Mouse (Mus musculus) urinary bladder, postnatal 10 days (tissue): ENCODE data around the gene Prn.
A peak's percentile ranks its signal among the peaks of the same experiment; 100 is the strongest.

Experiments used
- DNase-seq: peaks from one replicate; pipeline ENCODE4 v3.0.0; 2022; ENCODE audit warnings: low spot score

The Prn gene

GRCm38 (mm10) chr2:131909683-131910572 lies at the start of gene Prn, which contains the start of gene Prnp:
TSS of gene Prn (plus strand) at chr2:131909957.
TSS of gene Prnp (plus strand) at chr2:131909928.
- DNase-seq = peak; percentile 78

- no peak for DNase-seq
Observed at GRCm38 (mm10) chr2:131862617-131863275, 47.0 kb upstream of the Prn start.

- no peak for DNase-seq
Observed at GRCm38 (mm10) chr2:131863472-131863871, 46.3 kb upstream of the Prn start.

GRCm38 (mm10) chr2:131864262-131864796 lies 45.4 kb upstream of the Prn start:
- no peak for DNase-seq

- no peak for DNase-seq
Observed at GRCm38 (mm10) chr2:131866676-131867075, 43.1 kb upstream of the Prn start.

GRCm38 (mm10) chr2:131868983-131869382 lies 40.8 kb upstream of the Prn start:
- DNase-seq = no peak

GRCm38 (mm10) chr2:131873376-131873775 lies 36.4 kb upstream of the Prn start:
- DNase-seq = no peak

GRCm38 (mm10) chr2:131876551-131877265 lies 33.0 kb upstream of the Prn start:
- DNase-seq = no peak

GRCm38 (mm10) chr2:131881766-131882165 lies 28.0 kb upstream of the Prn start:
- DNase-seq = no peak

- DNase-seq = no peak
Observed at GRCm38 (mm10) chr2:131883136-131883535, 26.6 kb upstream of the Prn start.

GRCm38 (mm10) chr2:131886503-131887160 lies 23.1 kb upstream of the Prn start:
- no peak for DNase-seq

- no peak for DNase-seq
Observed at GRCm38 (mm10) chr2:131888233-131888632, 21.5 kb upstream of the Prn start.

- no peak for DNase-seq
Observed at GRCm38 (mm10) chr2:131892534-131892933, 17.2 kb upstream of the Prn start.

- DNase-seq = no peak
Observed at GRCm38 (mm10) chr2:131895106-131895505, 14.7 kb upstream of the Prn start.

GRCm38 (mm10) chr2:131896011-131896410 lies 13.7 kb upstream of the Prn start:
- DNase-seq = no peak

- no peak for DNase-seq
Observed at GRCm38 (mm10) chr2:131897336-131898109, 12.2 kb upstream of the Prn start.

GRCm38 (mm10) chr2:131902423-131902822 lies 7.3 kb upstream of the Prn start:
- DNase-seq = no peak

- DNase-seq = no peak
Observed at GRCm38 (mm10) chr2:131902867-131903266, 6.9 kb upstream of the Prn start.

- no peak for DNase-seq
Observed at GRCm38 (mm10) chr2:131905025-131905424, 4.7 kb upstream of the Prn start.

GRCm38 (mm10) chr2:131905776-131906175 lies 4.0 kb upstream of the Prn start:
- DNase-seq = no peak

- no peak for DNase-seq
Observed at GRCm38 (mm10) chr2:131906266-131906665, 3.5 kb upstream of the Prn start.
